Mouse (Mus musculus): ENCODE measurements around the gene Aldh16a1.

- TF ChIP-seq CTCF (IDR thresholded peaks at IDR 0.05; ENCODE audit: control insufficient read depth, insufficient read depth, insufficient read length) (no peak), MAX (IDR thresholded peaks at IDR 0.05) (no peak), FOSL1 (IDR thresholded peaks at IDR 0.05; ENCODE audit: insufficient read depth, low read length, poor library complexity, severe bottlenecking) (no peak), MYOG (IDR thresholded peaks at IDR 0.05; ENCODE audit: control insufficient read depth, extremely low read depth, insufficient read length) (no peak), USF1 (IDR thresholded peaks at IDR 0.05; ENCODE audit: low read depth) (no peak), CEBPB (IDR thresholded peaks at IDR 0.05; ENCODE audit: low read depth) (no peak)
Observed at GRCm38 (mm10) chr7:45157459-45157858, 3.1 kb upstream of the Aldh16a1 start.

Measured in C2C12 (cell line).